Mouse (Mus musculus) CH12.LX (cell line): ENCODE results near the gene B230219D22Rik.

Experiments
- CTCF ChIP-seq, 2 experiments: IDR thresholded peaks in 1 of 2; conservative IDR thresholded peaks in 1 of 2; 2 replicates each; pipeline ENCODE4 v1.5.1; 2011 to 2012; ENCODE audit warnings: low read depth in 2 of 2, low read length in 2 of 2, improper control_type of control experiment in 1 of 2, inconsistent platforms in 1 of 2, mild to moderate bottlenecking in 1 of 2, moderate library complexity in 1 of 2
- IRF4 ChIP-seq: IDR thresholded peaks from 2 replicates; pipeline ENCODE4 v1.6.1; 2014; ENCODE audit warnings: low read depth, mild to moderate bottlenecking, inconsistent platforms, low read length, improper control_type of control experiment
- JUND ChIP-seq: conservative IDR thresholded peaks from 2 replicates; pipeline ENCODE4 v1.6.1; 2011; ENCODE audit warnings: low read depth, low read length, improper control_type of control experiment
- NRF1 ChIP-seq: IDR thresholded peaks from 2 replicates; pipeline ENCODE4 v1.6.1; 2014; ENCODE audit warnings: low read depth, mild to moderate bottlenecking, inconsistent platforms, low read length, improper control_type of control experiment, moderate library complexity
- POLR2A ChIP-seq: IDR thresholded peaks from 2 replicates; pipeline ENCODE4 v1.6.1; 2011; ENCODE audit warnings: low read depth, mild to moderate bottlenecking, improper control_type of control experiment, low read length

DNA sequence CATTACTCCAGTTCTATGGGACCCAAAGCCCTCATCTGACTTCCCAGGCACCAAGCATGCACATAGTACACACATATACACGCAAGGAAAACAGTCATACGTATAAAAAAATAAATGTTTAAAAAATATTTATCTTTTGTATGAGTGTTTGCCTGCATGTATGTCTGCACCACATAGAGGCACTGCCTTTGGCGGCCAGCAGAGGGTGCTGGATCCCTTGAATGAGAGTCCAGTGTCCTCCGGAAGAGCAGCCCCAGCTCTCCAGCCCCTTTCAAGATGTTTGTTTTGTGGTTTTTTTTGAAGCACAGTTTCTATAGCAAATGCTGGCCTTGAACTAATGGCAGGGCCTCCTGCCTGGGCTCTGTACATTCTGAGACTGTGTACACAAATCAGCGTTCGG lies 24.4 kb upstream of the B230219D22Rik start:
- TF ChIP-seq IRF4 (no peak), POLR2A (no peak), CTCF (conservative IDR thresholded peaks at IDR 0.05 in 1 of 2, IDR thresholded peaks at IDR 0.05 in 1 of 2; ENCODE audit: low read depth in 2 of 2, low read length in 2 of 2) (peak; percentile 26 to 68; a peak in 3 of 4 replicates), JUND (no peak), NRF1 (no peak)
